Mouse (Mus musculus): ENCODE measurements around the gene Aes.

The Aes gene

DNA sequence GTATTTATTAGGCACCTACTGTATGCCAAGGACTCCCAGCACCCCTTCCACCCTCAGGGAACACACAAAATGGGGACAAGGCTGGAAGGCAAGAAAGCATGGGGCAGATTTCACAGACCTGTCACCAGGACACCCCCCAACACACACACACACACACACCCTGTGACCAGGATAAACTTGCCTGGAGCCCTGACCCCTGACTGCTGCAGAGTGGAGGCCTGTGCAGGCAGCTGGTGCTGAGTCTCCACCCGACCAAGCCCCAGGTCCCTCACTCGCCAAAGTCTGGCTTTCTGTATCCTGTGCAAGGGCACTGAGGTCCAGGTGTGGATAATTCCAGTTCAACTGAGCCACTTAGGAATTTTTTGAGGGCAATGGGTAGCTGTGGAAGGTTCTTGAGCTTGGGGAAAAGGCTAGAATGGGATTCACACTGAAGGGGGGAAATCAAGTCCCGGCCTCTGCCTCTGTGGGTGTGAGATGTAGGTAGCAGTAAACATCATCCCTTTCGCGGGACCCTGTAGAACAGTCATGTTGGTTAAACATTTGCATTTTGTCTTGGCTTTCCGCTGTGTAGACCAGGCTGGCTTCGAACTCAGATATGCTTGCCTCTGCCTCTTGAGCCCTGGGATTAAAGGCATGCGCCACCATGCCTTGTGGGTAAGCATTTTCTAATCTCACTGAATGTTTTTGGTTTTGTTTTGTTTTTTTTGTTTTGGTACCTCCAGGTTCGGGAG, 10.4 kb downstream of the Aes start:
- no peak for DNase-seq (ENCODE audit: low read depth)

DNA sequence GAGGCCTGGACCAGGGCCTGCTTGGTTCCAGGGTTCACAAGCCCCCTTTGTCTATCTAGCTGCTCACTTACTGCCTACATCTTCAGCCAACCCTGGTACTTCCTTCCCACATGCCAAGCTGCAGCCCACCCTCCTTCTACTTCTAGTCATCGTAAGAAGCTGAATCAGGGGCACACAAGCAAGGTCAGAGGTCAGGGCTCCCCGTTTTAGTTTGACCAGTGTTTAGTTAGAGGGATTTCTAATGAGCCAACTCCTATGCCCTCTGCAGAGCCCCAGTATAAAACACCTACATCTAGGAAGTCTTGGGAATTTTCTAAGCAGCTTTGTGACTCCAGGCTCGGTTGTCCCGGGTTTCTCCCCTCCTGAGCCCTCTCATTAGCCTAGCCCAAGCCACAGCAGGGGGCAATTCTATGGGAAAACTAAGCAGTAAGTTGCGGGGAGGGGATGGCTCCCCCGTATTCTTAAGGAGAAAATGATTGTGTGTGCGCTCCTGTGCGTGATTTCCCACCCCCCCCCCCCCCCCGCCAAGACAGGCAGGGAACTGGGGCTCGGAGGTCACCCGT, 11.0 kb downstream of the Aes start:
- no peak for DNase-seq (ENCODE audit: low read depth)

DNA sequence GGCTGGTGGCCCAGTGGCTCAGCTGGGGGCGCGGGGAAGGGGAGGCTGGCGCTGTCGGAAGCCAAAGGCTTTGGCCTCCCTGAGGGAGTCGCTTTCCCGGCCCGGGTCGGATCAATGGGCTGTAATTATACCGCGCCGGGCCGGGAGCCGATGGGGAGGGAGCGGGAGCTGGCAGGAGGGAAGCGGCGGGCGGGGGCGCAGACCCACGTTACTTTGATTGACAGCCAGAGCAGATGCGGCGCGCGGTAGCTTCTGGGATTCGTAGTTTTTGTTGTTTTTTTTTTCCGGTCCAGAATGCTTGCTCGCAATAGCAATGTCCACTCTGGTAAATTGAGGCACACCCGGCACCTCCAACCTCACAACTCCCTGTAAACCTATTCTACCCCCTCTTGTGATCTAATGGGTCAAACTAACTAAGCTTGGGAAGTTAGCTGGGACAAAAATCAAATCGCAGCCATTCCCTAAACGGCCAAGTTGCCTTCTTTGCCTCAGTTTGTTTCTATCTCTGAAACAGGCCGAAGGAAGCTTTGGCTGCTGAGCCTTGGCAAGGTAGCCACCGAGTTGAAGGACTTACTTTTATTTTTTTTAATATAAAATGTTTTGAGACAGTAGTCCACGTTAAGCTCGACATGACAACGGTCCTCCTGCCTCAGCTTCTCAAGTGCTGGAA, 11.7 kb downstream of the Aes start:
- peak; percentile 71 for DNase-seq (ENCODE audit: low read depth)

DNA sequence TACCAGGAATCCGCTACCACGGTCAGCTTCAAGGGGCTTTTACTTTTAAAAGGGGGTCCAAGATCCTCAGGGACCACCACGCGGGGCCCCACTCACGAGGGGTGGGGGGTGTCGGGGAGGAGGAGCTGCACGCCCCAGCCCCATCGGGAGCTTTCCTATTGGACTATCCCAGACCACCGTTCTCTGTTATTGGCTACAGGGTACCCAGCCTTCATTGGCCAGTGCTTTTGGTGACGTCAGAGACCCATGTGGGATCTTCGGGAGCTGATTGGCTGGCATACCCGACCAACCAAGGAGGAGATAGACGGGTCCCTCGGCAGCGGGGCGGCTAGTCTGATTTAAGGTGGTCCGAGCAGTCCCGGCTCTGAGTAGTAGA, 12.2 kb downstream of the Aes start:
- peak; percentile 98 for DNase-seq (ENCODE audit: low read depth)

DNA sequence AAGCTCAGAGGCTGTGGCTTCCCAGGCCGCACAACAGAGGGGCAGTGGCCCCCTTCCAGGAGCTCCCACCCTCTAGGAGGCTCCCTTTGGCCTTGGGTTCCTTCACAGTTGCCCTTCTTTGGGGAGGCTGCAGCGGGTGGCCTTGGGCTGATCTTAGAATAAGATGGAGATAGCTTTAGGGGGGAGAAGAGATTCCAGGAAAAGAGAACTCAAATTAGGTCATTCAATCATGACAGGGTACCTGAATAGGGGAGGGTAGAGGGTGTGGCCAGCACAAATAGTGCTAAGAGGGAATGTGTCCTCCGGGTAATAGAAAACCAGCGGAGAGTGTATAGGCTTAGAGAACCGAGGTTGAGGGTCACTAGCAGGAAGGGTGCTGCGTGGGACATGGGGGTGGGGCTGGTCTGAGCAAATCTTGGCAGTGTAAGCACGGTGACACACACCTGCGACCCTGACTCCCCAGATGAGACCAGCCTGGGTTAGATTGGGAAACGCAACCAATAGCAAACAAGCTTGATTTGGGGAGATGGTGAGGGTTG, 12.9 kb downstream of the Aes start:
- no peak for DNase-seq (ENCODE audit: low read depth)

DNA sequence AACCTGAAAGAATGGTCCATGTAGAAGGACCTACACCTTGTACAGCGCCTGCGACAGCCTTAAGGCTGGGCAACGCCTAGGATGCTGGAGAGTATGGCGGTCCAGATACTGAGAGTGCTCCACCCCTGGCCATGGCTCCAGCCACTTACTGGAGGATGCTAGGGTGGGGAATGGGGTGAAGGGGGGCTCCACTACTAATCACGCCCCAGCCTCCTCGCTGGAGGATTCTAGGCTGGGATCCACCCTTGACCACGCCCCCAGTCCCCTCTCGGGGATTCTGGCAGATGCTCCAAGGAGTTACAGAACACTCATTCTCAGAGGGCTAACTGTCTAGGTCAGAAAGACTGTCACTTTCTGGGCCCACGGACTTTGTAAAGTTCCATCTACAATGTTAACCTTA, 13.7 kb downstream of the Aes start:
- DNase-seq (ENCODE audit: low read depth): no peak

DNA sequence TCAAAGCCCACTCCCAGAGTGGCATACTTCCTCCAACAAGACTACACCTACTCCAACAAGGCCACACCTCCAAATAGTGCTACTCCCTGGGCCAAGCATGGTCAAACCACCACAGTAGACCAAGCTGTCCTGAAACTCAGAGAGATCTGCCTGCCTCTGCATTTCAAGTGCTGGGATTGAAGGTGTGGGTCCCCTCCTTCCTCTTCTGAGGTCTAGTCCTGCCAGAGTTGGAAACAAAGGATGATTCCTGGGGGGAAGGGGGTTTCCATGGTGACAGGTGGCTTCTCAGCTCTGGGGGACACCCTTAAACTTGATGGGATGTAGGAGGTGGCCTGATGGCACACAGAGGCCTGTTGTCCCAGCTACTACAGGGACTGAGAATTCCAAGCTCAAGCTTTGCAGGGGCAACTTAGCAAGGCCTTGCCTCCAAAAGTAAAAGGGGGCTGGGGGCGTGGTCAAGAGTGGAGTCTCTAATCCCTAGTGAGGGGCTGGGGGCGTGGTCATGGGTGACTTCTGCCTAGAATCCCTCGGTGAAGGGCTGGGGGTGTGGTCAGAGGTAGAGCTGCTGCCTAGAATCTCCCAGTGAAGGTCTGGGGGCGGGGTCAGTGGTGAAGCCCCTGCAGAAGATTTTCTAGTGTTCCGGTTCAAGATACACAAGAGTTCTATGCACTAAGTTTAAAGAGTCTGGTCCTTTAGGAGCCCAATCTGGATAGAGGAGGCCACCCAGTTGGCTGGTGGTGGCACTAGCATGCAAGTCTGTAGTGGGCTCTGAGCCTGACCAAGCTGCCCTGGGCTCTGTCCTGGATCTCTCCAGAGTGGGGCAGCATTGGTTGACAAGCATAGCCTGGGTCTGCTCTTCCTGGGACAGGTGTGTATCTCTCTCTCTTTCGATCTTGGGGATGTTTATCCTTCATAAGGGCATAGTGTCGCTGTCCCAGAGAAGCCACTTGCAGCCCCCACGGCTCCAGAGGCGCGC, 15.1 kb downstream of the Aes start, which contains the start of gene Tle2:
Gene Tle2, plus strand, starts transcription at position 481 of the 976 bp plus-strand sequence.
- no peak for DNase-seq (ENCODE audit: low read depth)

DNA sequence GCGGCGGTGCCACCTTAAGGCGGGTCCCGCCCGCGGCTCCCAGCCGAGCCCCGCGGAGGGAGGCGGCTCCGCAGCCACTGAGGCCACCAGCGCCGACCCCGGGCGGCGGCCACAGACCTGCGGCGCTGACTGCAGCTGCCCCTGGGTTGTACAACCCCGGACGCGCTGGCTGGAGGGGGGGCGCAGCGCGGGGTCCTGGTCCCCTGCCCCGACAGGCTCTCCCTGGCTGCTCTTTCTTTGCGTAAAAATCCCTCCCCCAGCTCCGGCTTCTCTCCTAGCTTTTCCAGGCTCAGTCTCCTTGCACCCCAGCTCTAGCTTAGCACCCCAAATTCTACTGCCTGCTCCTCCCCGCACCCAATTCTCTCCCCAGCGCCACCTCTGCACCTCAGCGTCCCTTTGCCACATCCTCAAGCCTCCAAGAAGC, 15.9 kb downstream of the Aes start:
- DNase-seq (ENCODE audit: low read depth): no peak

DNA sequence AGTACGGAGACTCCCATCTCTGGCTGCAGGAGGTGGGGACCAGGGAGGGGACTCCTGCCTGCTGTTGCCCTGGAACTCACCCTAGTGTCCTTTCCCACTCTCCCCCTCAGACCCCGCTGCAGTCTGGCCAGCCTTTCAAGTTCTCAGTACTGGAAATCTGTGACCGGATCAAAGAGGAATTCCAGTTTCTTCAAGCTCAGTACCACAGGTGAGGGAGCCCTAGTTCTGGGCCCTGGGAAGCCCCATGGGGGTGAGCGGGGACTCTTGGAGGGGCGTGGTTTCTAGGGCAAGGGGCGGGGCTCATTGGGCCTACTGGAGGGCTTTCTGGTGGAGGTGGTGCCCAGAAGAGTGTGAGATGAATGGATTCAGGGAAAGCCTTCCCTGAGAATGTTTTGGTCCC, 16.4 kb downstream of the Aes start:
- no peak for DNase-seq (ENCODE audit: low read depth)

DNA sequence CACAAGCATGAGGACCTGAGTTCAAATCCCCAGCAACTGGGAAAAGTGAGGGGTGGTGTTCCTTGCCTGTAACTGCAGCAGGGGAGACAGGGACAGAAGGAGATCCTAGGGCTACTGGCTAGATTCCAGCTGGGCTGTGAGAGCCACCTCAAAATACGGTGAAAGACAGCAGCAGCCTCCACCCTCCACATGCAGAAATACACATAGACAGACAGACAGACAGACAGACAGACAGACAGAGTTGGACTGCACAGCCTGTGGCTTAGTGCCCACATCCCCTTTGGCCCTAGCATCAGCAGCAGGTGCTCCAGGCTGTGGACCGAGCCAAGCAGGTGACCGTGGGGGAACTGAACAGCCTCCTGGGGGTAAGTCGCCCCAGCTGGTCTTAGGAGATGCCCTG, 20.7 kb downstream of the Aes start:
- no peak for DNase-seq (ENCODE audit: low read depth)

DNA sequence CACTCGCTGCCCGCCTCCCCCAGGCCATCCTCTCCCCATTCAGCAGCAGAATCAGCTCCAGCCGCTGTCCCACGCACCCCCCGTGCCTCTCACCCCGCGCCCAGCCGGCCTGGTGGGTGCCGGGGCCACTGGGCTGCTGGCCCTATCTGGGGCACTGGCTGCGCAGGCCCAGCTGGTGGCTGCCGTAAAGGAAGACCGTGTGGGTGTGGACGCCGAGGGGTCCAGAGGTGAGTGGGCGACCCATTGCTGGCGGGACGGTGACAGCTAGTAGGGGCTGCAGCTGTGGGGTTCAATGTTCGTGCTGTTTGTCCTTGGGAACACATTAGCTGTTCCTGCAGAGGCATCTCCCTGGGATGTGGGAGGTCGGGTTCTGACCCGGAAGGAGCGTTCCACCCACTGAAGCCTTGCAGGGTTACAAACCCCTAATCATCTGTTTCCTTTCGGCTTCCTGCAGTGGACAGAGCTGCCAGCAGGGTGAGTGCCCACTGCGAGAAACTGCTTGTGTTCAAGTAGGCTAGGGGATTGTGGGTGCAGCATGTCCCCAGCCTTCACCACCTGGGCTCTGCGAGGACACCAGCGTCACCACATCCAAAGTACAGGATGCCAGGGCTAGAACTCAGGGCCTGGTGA, 21.3 kb downstream of the Aes start:
- DNase-seq (ENCODE audit: low read depth): no peak

DNA sequence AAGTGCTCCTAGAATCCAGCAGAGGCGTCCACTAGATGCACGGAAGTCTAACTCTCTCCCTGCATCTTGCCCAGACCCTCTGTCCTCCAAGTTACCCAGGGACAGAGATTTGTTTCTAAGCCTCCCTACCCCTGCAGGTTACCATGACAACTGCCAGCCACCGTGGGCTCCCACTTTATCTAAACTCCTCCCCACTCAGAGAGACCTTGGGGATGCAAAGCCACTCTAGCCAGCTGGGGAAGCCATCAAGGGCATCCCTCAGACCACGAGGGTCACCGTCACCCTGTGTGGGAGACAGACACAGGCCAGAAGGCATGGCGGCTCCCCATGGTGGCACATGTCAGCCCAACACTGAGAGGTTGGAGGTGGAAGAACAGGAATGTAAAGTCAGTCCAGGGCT, 24.1 kb downstream of the Aes start:
- no peak for DNase-seq (ENCODE audit: low read depth)

DNA sequence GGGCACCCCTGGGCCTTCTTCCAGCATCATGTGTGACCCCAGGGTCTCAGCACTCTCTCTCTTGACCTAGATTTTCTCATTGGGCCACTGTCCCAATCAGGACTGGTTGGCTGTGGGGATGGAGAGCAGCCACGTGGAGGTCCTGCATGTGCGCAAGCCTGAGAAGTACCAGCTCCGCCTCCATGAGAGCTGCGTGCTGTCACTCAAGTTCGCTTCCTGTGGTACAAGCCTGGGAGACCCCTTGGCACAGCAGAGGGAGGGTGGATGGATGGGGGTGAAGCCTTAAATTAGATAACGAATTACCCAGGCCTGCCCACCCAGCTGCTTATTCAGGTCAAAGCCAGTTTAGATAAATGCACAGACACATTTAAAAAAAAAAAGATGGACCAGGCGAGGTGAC, 29.5 kb downstream of the Aes start:
- no peak for DNase-seq (ENCODE audit: low read depth)

DNA sequence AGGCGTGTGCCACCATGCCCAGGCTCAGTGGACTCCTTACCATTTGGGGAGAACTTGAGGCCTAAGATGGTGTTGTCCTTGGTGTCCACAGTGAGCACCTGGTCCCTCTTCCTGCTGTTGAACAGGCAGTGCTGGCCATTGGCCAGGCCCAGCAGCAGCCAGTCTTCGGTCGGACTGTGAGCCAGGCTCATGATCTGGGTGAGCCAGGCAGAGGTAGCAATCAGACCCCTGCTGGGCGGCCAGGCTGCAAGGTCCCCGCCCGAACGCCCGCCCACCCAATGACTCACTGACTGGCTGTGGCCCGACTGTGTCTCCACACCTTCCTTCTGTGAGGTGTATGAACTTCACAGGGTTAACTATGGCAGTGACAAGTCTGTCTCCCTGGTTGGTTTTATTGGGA, 32.6 kb downstream of the Aes start:
- DNase-seq (ENCODE audit: low read depth): no peak

DNA sequence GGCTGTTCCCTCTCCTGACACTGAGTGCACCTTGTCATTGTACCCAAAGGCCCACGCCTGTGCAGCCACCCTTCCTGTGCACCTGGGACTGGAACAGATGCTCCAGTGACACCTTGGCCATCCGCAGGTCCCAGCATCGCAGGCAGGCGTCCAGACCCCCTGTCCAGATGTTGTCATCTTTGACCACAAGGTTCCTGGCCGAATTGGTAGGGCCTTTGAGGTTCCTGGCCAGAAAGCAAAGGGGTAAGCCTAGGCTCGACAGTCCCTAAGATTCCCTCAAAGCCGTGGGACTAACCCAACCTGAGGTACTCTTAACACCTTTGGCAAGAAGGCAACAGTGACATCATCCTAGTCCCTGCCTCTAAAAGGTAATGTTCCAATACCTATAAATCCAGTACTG, 33.3 kb downstream of the Aes start:
- DNase-seq (ENCODE audit: low read depth): no peak

DNA sequence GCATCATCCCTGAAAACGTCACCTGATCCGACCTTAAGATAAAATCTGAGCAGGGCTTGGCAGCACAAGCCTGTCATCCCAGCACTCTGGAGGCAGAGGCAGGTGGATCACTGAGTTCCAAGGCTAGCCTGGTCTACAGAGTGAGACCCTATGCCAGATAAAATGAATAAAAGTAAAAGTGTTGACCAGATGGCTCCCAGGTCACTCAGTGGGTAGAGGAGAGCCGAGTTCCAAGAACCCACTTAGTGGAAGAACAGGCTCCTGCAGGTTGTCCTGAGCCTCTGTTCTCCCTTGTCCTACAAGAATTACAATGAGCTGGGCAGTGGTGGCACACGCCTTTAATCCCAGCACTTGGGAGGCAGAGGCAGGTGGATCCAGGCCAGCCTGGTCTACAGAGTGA, 33.9 kb downstream of the Aes start:
- no peak for DNase-seq (ENCODE audit: low read depth)

DNA sequence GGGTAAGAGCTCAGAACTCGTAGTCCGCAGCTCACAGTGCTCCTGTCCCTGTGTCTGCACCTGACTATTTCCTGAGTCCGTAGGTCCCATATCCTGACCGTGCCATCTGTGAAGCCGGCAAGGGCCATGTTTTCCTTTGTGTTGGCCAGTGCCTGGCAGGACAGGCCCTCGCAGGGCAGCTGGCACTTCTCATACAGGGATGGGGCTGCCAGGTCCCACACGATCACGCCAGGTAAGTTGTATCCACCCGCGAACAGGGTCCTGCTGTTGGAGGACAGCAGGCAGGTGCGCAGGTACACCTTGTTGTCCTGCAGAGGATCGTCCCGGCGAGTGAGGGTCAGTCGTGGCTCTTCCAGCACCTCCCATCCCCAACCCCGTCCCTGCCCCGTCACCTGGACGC, 34.6 kb downstream of the Aes start:
- DNase-seq (ENCODE audit: low read depth): no peak

DNA sequence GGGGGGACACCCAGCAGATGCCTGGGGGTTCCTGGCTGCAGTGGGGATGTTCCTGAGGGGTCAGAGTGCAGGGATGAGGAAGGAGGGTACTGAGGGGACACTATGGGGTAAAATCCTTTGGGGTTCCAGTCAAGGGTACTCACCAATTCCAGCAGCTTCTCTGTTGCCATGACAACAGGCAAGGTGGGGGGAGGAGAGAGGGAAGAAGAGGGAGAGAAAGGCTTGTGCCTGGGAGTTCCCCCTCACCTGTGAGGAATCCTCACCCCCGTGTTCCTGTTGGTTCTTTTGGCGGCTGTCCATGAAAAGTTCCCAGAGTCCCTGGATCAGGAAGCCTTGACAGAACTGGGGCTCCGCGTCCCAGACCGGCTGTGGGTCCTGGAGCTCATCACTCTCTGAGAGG, 36.3 kb downstream of the Aes start:
- DNase-seq (ENCODE audit: low read depth): no peak

DNA sequence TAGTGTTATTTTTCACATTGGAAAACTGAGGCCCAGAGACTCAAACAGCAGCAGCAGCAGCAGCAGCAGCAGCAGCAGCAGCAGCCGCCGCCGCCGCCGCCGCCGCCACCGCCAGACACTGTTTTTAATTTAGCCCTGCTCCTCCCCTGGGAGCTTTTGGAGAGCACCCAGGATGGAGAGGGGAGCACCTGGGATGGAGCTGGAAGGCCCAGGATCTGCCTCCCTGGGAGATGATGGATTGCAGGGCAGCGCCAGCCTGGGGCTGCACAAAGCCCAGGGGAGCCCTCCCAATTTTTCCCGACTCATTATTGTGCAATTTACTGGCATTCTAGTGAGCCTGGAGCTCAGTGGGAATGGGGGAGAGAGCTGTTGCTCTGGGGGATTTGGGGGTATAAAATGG, 37.3 kb downstream of the Aes start:
- peak; percentile 70 for DNase-seq (ENCODE audit: low read depth)

DNA sequence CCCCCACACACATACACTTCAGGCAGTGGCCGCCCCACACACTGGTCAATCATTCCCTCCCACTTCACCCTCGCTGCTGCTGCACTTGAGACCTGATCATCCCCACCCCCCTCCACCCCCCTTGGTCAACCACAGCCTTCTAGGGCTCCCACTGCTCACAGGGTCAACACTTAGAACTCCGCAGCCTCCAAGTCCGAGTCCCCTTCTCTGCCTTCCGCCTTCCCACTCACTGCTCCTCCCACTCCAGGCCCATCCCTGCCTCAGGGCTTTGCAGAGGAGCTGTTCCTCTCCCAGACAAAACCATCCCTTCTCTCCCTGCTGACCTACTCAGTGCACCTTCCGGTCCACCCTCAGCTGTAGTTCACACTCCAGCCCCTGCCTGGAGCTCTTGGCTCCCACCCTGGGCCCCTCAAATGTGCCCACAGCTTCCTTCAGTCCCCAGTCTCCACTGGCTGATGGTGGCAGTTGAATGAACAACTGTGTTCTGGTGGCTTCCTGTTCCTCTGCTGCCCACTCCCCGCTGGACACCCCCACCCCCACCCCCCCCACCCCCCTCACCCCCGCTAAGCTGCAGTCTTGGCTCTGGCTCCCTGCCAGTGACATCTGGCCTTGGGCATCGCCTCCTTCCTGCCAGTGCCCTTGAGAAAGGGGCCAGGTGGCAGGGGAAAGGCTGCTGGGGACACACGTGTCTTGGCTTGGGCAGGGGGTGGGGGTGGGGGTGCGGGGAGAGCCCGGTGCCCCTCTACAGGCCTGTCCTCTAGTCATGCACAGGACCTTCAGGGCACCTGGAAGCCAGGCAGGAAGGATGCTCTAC, 38.1 kb downstream of the Aes start:
- peak; percentile 88 for DNase-seq (ENCODE audit: low read depth)

DNA sequence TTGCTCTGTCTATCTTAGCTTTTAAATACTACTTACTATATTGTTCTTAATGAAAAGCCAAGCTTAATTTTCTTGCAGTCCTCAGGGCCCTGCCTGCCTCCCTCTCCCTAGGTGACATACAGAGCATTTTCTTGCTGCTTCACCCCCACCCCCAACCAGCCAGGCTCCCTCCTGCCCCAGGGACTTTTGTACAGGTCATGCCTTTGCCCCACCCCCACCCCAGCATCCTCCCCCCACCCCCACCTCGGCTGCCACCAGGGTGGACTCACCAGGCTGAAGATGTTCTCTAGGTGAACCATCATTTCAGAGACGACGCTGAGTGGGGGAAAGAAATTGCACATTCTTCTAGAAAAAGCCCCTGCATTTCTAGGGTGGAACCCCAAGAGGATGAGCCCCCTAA, 39.1 kb downstream of the Aes start:
- no peak for DNase-seq (ENCODE audit: low read depth)
